Mouse (Mus musculus) B cell, adult 62 days (primary cell): ENCODE data around the gene Ctla4. TPM values are rescaled to one million over a fixed set of nuclear protein-coding genes. Genes with fewer than 3 reads are reported as not detected.

Experiments used
- total RNA-seq: library from RNA; stranded (reverse); gene quantifications from 4 replicates; pipeline ENCODE4 v1.2.4, GENCODE M21; 2023

Gene Ctla4
- total RNA-seq = 1.0 to 2.1 TPM (median 1.5 TPM) in 4 replicates

GRCm38 (mm10) chr1:60886981-60887380 is at the start of gene Ctla4:
Gene Ctla4 (plus strand): TSS chr1:60887000.

Other genes with a start within 250 kb of the Ctla4 start
- 0.91 to 1.6 TPM (median 1.2 TPM) in 4 replicates for gene Cd28, start 170.2 kb upstream of the Ctla4 start, total RNA-seq
- 0.28 TPM in 1 of 4 replicates, not detected in the others for gene Icos, start 90.9 kb downstream of the Ctla4 start, total RNA-seq